Mouse (Mus musculus) neural tube, embryonic 12.5 days (tissue): ENCODE measurements around the gene Gm20854. TPM values are rescaled to one million over a fixed set of nuclear protein-coding genes. Genes with fewer than 3 reads are reported as not detected.
"Not testable (repeated sequence)": the region's sequence is repeated elsewhere in the genome, so short reads cannot be mapped to it uniquely, and the experiment has no call there.

Source experiments
- ATAC-seq: fragments of 200-750 bp; cut with Nextera tagmentation; 2 replicates; pipeline ENCODE4 v1.8.0; 2017; ENCODE audit warnings: low read depth, mild to moderate bottlenecking, moderate TSS enrichment, moderate library complexity; ENCODE audit not compliant: low FRiP score
- H3K27ac ChIP-seq: fragments of 300-500 bp; sonication (generic); 2 replicates; pipeline ENCODE4 v1.5.1; 2016
- H3K27me3 ChIP-seq: fragments of 300-500 bp; sonication (generic); replicated peaks from 2 replicates; pipeline ENCODE4 v1.6.1; 2016; ENCODE audit warnings: mild to moderate bottlenecking
- H3K36me3 ChIP-seq: fragments of 300-500 bp; sonication (generic); 2 replicates; pipeline ENCODE4 v1.6.1; 2016; ENCODE audit warnings: mild to moderate bottlenecking
- H3K4me1 ChIP-seq: fragments of 300-500 bp; sonication (generic); 2 replicates; pipeline ENCODE4 v1.6.1; 2016
- H3K4me2 ChIP-seq: fragments of 300-500 bp; sonication (generic); replicated peaks from 2 replicates; pipeline ENCODE4 v1.6.1; 2016; ENCODE audit warnings: mild to moderate bottlenecking
- H3K4me3 ChIP-seq: fragments of 300-500 bp; sonication (generic); 2 replicates; pipeline ENCODE4 v1.5.1; 2016
- H3K9ac ChIP-seq: fragments of 300-500 bp; sonication (generic); 2 replicates; pipeline ENCODE4 v1.6.1; 2016; ENCODE audit warnings: mild to moderate bottlenecking
- H3K9me3 ChIP-seq: fragments of 300-500 bp; sonication (generic); 2 replicates; pipeline ENCODE4 v1.6.1; 2016; ENCODE audit warnings: mild to moderate bottlenecking
- WGBS: fragments of 180-500 bp; shearing (Covaris S2); methylation state at CpG from one replicate; pipeline ENCODE4 v1.1.7; 2016; 5-methylcytosine and 5-hydroxymethylcytosine counted together
- polyA plus RNA-seq: library from polyadenylated mRNA; unstranded; fragments of >200 nt; fragmentation: Nextera tagmentation; extraction: Ambion mirVana; gene quantifications from 2 replicates; pipeline ENCODE4 v1.2.1, GENCODE M21; 2016

The Gm20854 gene
- polyA plus RNA-seq = not detected in 2 replicates

DNA sequence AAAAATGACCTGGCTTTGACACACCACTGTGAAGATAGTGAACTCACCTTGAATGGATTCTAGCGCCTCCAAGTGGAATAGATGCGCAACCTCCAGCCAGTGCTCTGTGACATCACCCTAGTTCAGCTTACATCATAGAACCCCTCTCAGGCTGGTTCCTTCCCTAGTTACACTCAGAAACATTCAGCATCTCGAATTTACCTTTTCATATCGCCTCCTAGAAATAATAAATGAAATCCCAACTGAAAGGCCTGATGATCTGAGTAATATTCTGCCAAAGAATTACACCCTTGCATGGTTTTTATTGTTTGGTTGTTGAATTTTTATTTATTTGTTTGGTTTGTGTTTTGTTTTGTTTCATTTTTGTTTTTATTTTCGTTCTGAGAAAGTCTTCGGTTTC lies at the start of gene Gm20854:
Gm20854 (minus strand) TSS at position 101 of the 400 bp plus-strand sequence.
- not testable (repeated sequence) for H3K27me3 ChIP-seq, H3K4me2 ChIP-seq, H3K9me3 ChIP-seq, H3K4me1 ChIP-seq, H3K27ac ChIP-seq, ATAC-seq, H3K36me3 ChIP-seq, H3K9ac ChIP-seq, H3K4me3 ChIP-seq
- WGBS = no CpG with 5 or more reads among the region's 6 CpGs
